Mouse (Mus musculus) stomach, adult 2 months (tissue): Measurements from ENCODE around the gene Dusp22. TPM values are rescaled to one million over a fixed set of nuclear protein-coding genes. Genes with fewer than 3 reads are reported as not detected.

Experiments
- polyA plus RNA-seq: library from polyadenylated mRNA; depleted of rRNA; stranded (reverse); fragments of >200 nt; gene quantifications from 2 replicates; pipeline ENCODE4 v1.2.3, GENCODE M21; 2012; rRNA removed

Gene Dusp22
- 3.5 and 3.6 TPM in 2 replicates for polyA plus RNA-seq

DNA sequence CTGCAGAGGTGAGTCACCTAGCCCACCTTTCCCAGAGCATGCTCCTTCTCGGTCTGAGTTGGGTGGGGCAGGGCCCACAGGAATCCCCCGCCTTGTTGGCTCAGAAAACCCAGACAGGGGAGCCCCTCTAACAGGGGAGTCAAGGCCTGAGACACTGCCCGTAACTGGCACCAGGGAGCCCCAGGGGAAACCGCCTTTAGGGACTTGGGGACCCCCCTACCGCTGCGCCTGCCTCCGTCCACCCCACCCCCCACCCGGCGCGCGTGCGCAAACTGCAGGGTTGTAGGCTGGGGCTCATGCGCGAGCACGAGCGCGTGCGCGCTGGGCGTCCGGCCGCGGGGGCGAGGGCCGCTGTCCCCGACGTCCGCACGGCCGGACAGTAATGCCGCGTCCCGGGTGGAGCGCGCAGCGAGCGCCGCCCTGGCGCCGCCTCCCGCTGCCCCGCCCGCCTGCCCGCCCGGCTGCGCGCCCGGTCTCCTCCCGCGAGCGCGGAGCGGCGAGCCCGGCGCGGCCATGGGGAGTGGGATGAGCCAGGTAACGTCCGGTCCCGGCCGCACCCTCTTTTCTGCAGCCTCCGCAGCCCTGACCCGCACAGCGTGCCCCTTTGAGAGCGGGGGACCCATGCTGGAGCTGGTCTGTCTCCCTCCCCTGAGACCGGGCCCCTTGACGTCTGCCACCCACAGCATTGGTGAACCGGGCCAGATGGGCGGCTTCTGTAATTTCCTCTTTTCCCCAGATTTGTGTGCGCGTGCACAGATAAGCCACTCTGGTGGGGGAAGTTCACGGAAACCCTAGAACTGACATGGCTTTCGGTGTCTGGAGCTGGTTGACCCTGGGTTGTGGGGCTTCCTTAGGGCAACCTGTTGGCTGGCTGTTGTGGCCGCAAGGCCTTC, at the start of gene Dusp22:
Gene Dusp22, plus strand, starts transcription at position 387 of the 893 bp plus-strand sequence.

DNA sequence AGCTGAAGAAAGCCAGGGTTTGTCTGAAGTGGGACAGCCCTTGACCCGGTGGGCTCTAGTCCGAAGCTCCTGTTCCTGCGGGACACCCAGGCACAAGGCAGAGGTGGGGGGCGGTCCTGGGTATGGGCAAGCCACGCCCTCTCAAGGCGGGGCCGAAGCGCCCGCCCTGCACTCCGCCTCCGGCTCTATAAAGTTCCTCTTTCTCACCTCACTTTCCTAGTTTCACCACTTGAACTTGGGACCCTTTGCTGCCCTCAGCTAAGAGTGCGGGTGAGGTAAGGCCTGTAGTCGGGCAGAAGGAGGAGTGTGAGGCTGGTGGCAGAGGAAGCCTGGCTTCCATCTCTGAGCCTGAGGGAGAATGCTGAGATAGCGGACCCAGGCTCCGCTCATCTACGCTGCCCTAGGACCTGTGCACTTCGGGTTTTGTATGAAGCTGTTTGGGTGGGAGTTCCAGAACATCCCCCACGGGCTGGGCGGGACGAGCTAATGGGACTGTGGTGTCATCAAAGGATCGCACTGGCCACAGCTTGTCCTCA, 89.3 kb downstream of the Dusp22 start, which contains the start of gene Irf4:
Gene Irf4, plus strand, starts transcription at position 206 of the 536 bp plus-strand sequence.

Other genes starting within 250 kb of the Dusp22 start
- gene Uqcrfs1, start 114.6 kb upstream of the Dusp22 start, polyA plus RNA-seq, result 216 and 445 TPM in 2 replicates
- gene Irf4, start 89.2 kb downstream of the Dusp22 start, polyA plus RNA-seq, result 0.17 and 0.36 TPM in 2 replicates